Mouse (Mus musculus) gastrocnemius, postnatal 36 days (tissue): ENCODE measurements around the gene Zfp639. TPM values are rescaled to one million over a fixed set of nuclear protein-coding genes. Genes with fewer than 3 reads are reported as not detected.

ENCODE experiments used
- DNase-seq, 2 experiments: peaks; one replicate each; pipeline ENCODE4 v3.0.0; 2022
- intact Hi-C: fragments of 180-260 bp; cut with DNase I; formaldehyde crosslinking; loops from one replicate; pipeline ENCODE4 v1.15.1; 2025
- total RNA-seq, 2 experiments: library from RNA; stranded (reverse); gene quantifications; 2 replicates each; pipeline ENCODE4 v1.2.3; 2021

The Zfp639 gene
- total RNA-seq, 2 experiments from 2014 or later: 25.8 TPM

DNA sequence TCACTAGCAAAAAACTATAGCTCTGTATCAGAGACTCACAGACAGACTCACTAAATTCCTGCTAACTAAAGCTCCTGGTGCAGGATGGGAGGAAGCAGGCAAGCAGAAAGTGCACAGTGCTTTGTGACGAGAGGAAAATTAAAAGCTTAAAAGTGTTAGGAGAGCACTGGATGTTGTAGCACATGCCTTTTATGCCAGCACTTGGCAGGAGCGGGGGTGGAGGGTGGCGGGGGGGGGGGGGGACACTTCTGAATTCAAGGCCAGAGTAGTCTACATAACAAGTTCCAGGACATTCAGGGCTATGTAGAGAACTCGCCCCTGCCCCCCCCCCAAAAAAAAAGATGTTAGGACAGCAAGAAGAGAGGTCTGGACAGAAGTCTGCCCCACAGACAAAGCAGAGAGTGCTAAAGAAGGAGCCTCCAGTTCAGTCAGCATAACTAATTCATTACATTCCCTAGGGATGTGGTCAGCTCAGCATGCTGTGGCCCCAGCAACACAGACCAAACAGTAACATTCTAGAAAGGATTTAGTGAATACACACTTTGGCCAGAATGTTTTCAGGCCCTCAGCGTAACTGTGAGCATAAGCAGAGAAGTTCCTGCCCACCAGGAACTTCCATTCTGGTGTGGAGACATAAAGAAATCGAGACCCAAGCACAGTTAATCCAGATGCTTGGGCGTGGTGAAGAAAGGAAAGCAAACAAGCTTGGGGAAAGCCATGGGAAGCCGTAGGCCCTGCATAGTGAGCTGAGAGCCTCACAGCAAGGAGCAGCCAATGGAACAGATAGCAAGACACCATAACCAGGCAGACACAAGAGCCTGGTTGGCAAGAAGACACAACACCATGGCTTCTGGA lies 14.0 kb upstream of the Zfp639 start:
- DNase-seq: no peak
- intact Hi-C loops: no loop called here

DNA sequence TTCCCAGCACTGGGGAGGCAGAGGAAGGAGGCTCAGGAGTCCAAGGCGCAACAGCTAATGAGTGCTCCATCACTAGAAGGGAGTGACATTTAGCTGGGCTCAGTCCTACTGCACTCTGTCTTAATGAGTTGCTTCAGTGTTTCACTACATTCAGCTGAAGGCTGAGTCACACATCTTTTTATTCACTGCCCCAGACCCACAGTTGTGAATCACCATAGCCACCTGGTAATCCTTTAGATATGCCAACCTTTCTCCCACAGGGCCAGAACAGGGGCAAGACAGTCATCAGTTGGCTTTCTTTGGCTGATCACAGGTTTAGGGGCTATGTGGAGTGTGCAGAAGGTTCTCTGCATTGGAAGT lies 13.4 kb upstream of the Zfp639 start:
- no peak for DNase-seq
- intact Hi-C loops: no loop called here

DNA sequence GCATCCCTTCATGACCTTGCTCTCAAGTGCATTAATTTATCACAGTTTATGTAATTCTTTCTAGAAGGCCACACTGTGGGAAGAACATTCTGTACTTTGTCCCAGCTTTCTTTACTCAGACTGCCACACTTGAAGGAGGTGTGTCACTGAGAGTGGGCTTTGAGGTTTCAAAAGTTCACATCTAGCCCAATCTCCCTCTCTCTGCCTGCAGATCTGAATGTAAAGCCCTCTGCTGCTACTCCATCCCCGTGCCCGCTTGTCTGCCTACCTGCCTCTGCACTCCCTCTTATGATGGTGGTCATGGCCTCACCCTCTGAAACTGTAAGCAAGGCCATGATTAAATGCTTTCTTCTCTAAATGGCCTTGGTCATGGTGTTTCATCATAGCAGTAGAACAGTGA lies 9.7 kb upstream of the Zfp639 start:
- DNase-seq: no peak
- intact Hi-C loops: loop anchor here (2.0 kb wide), 1 partner anchor 166 kb away; no protein-coding TSS in a partner anchor

- DNase-seq: no peak
- intact Hi-C loops: loop anchor here (5.0 kb wide), 2 partner anchors 34 to 124 kb away; no protein-coding TSS in a partner anchor
Measured at GRCm38 (mm10) chr3:32505841-32506240, 4.2 kb upstream of the Zfp639 start.

GRCm38 (mm10) chr3:32506366-32507225 lies 3.5 kb upstream of the Zfp639 start:
- DNase-seq: no peak
- intact Hi-C loops: loop anchor here (5.0 kb wide), 2 partner anchors 34 to 124 kb away; no protein-coding TSS in a partner anchor

DNA sequence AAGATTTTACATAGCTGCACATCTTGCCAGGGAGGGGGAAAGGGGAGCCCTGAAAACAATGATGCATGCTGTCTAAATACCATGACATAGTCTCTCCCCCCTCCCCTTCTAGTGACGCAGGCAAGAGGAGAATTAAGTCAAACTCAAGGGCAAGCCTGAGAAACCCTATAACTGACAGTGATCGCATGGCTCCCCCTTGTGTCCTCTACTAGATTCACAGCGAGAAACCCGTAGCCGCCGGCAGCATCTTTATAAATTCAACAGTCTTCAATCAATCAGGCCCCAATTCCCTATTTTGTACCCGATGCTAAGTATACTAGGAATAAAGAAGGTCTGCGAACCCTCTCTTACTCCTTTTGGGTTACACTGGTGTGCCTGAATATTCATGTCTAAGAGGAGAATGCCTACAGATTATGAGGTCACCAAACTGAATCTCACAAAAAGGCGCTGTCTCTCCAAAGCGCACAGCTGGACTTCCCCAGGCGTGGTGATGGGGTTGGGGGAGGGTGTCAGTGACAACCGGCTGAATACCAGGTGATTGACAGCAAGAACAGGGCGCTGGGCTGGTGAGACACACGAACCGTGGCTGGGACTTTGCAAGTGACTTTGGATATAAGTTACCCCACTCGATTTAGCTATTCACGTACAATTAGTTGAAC lies 1.3 kb upstream of the Zfp639 start:
- peak; percentile 26 to 29 for DNase-seq
- intact Hi-C loops: loop anchor here (2.0 to 5.0 kb wide), 4 partner anchors 36 to 176 kb away; partner anchors contain the start of gene Pik3ca

DNA sequence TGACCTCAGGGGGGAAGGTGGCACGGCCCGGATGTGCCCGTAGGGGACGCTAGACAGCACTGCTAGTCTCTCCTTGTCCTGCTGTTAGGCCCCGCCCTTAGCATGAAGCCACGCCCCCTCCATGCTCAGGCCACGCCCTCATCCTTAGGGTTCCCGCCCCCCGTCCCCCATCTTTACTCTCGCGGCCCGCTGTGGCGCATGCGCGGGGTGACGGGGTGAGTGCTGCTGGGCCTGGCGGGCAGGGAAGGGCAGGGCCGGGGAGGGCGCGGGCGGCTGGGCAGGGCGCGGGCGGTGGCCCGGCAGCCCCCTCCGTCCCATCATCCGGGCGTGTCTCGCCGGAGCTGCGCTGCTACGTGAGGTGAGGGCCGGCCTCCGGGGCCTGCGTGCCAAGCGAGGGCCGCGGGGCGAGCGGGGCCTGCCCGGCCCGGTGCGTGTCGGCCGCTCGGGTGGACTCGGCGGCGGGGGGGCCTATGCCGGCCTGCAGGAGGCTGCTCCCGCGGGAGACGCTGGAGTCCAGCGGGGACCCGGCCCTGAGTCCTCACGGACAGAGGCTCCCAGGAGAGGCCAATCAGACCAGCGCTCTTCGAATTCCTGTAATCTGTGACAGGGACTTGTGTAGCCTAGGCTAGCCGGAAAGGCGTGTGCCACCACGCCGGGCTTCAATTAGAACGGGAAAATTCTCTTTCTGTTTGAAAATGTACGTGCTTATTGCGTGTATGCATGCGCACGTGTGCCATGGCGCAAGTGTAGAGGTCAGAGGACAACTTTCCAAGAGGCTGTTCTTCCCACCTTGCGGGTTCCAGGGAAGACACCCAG lies 524 bp downstream of the Zfp639 start:
- intact Hi-C loops: loop anchor here (5.0 kb wide), 1 partner anchor 197 kb away; the partner anchor contains the start of gene Actl6a
- DNase-seq: peak; percentile 95 to 98

- intact Hi-C loops: loop anchor here (5.0 kb wide), 1 partner anchor 196 kb away; the partner anchor contains the start of gene Actl6a
- no peak for DNase-seq
Measured at GRCm38 (mm10) chr3:32511191-32511550, 1.1 kb downstream of the Zfp639 start.

GRCm38 (mm10) chr3:32512686-32513284 lies 2.7 kb downstream of the Zfp639 start:
- intact Hi-C loops: loop anchor here (5.0 kb wide), 1 partner anchor 195 kb away; the partner anchor contains the start of gene Actl6a

GRCm38 (mm10) chr3:32513528-32513927 lies 3.5 kb downstream of the Zfp639 start:
- DNase-seq: no peak
- intact Hi-C loops: loop anchor here (5.0 kb wide), 1 partner anchor 194 kb away; the partner anchor contains the start of gene Actl6a

More at GRCm38 (mm10) chr3:32512686-32513284, 2.7 kb downstream of the Zfp639 start:
- no peak for DNase-seq

GRCm38 (mm10) chr3:32527181-32527580 lies 17.1 kb downstream of the Zfp639 start:
- intact Hi-C loops: no loop called here
- no peak for DNase-seq

GRCm38 (mm10) chr3:32529303-32529898 lies 19.3 kb downstream of the Zfp639 start, which contains the start of gene Mfn1:
Gene Mfn1 (plus strand): TSS chr3:32529465.
- intact Hi-C loops: no loop called here
- DNase-seq: peak; percentile 86 to 92

DNA sequence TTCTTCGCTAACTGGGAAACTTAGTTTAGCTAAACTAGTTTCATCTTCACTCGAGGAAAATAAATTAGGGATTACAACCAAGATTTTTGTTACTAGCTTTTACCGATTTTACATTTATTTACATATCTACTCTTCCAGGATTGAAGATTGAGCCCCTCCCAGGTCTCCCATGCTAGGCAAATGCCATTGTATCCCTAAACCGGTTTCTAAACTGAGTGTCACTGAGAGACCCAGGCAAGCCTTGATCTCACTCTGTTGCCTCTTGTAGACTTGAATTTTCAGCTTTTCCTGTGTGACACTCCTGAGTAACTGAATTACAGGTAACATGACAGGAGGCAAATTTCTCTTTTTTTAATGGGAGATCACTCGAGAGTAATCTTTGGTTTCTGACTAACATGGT lies 20.0 kb downstream of the Zfp639 start:
- intact Hi-C loops: no loop called here
- DNase-seq: no peak

DNA sequence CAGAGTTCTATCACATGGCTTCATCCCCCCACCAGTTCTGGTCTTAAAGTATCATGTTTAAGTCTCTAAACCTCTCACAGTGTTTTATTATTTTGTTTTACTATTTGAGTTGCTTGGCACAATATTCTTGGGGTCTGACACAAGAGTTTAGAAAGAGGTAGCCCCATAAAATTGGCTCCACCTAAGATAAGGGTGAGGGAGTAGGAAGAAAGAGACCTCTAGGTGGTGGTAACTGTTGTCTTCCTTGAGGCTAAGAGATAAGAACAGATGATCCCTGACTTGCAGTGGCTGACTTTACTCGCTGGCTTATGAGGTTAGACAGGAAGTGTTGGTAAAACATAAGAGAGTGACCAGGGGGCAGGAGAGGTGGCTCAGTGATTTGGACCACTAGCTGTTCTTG lies 25.6 kb downstream of the Zfp639 start:
- DNase-seq: no peak
- intact Hi-C loops: no loop called here

- intact Hi-C loops: no loop called here
- peak; percentile 21 to 51 for DNase-seq
Measured at GRCm38 (mm10) chr3:32537556-32537955, 27.5 kb downstream of the Zfp639 start.

DNA sequence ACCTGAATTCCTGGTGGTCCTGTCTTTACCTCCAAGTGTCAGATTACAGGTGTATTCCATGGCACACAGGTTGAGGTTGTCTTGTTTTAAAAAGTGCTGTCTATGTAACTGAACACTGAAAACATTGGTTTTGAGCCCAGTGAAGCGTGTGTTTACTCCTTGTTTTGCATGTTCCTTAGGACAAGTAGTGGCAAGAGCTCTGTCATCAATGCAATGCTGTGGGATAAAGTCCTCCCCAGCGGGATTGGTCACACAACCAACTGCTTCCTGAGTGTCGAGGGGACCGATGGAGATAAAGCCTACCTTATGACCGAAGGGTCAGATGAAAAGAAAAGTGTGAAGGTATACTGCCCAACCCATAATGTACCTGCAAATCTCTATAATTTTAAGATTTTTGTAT lies 28.0 kb downstream of the Zfp639 start:
- no peak for DNase-seq
- intact Hi-C loops: no loop called here

GRCm38 (mm10) chr3:32553061-32553460 lies 43.0 kb downstream of the Zfp639 start:
- DNase-seq: no peak
- intact Hi-C loops: no loop called here

- intact Hi-C loops: no loop called here
- DNase-seq: no peak
Measured at GRCm38 (mm10) chr3:32563401-32563800, 53.3 kb downstream of the Zfp639 start.
